Mouse (Mus musculus) G1E (cell line): ENCODE measurements around the gene Zc3h7b. TPM values are rescaled to one million over a fixed set of nuclear protein-coding genes. Genes with fewer than 3 reads are reported as not detected.
A peak's percentile ranks its signal among the peaks of the same experiment; 100 is the strongest.

Source experiments
- ATAC-seq: 2 replicates; pipeline ENCODE4 v1.8.0; 2016; ENCODE audit warnings: mild to moderate bottlenecking; ENCODE audit not compliant: insufficient number of reproducible peaks, poor library complexity, low FRiP score, severe bottlenecking; ENCODE audit errors: extremely low read depth
- DNase-seq: peaks from one replicate; pipeline ENCODE4 v3.0.0; 2012; ENCODE audit warnings: low spot score
- H3K27me3 ChIP-seq: 2 replicates; pipeline ENCODE4 v1.6.1; 2012; ENCODE audit warnings: mild to moderate bottlenecking, low read length, inconsistent platforms; ENCODE audit not compliant: insufficient read depth
- H3K36me3 ChIP-seq: replicated peaks from 2 replicates; pipeline ENCODE3; 2012; ENCODE audit warnings: mild to moderate bottlenecking, inconsistent platforms
- H3K4me1 ChIP-seq: 2 replicates; pipeline ENCODE4 v1.6.1; 2012; ENCODE audit warnings: low read depth, low read length, inconsistent platforms, mixed read lengths; ENCODE audit not compliant: insufficient read depth
- H3K4me3 ChIP-seq: 2 replicates; pipeline ENCODE4 v1.5.1; 2012; ENCODE audit warnings: low read depth, mild to moderate bottlenecking, inconsistent platforms, low read length, moderate library complexity, mixed read lengths
- H3K9me3 ChIP-seq: replicated peaks from 2 replicates; pipeline ENCODE4 v1.6.1; 2012; ENCODE audit warnings: inconsistent platforms
- CTCF ChIP-seq: IDR thresholded peaks from 2 replicates; pipeline ENCODE4 v1.5.1; 2012; ENCODE audit warnings: low read depth, low read length, inconsistent platforms, mixed read lengths
- GATA1 ChIP-seq: IDR thresholded peaks from 2 replicates; pipeline ENCODE4 v1.6.1; 2012; ENCODE audit warnings: borderline replicate concordance, low read length, inconsistent platforms, mixed read lengths
- GATA2 ChIP-seq: IDR thresholded peaks from 2 replicates; pipeline ENCODE4 v1.6.1; 2012; ENCODE audit warnings: low read depth, low read length, inconsistent platforms, borderline replicate concordance
- POLR2AphosphoS5 ChIP-seq: IDR thresholded peaks from 2 replicates; pipeline ENCODE4 v1.6.1; 2012; ENCODE audit warnings: low read depth, low read length, inconsistent platforms; ENCODE audit not compliant: insufficient replicate concordance
- TAL1 ChIP-seq: conservative IDR thresholded peaks from 2 replicates; pipeline ENCODE4 v1.6.1; 2012; ENCODE audit warnings: low read depth, low read length, inconsistent platforms, mixed read lengths
- polyA plus RNA-seq: library from polyadenylated mRNA; stranded (reverse); fragments of >175 nt; gene quantifications from 2 replicates; pipeline ENCODE4 v1.2.3, GENCODE M21; 2012
- total RNA-seq, 2 experiments: library from RNA; stranded (forward) in 1 of 2; stranded (reverse) in 1 of 2; fragments of 200-1000 nt in 1 of 2; fragments of >200 nt in 1 of 2; fragmentation: Nextera tagmentation in 1 of 2; gene quantifications; 2 replicates each; pipeline ENCODE4 v1.2.3; 2014 to 2017

The Zc3h7b gene
- total and polyA plus RNA-seq, 3 experiments, result 14.3 to 66.6 (median 37.5) TPM

DNA sequence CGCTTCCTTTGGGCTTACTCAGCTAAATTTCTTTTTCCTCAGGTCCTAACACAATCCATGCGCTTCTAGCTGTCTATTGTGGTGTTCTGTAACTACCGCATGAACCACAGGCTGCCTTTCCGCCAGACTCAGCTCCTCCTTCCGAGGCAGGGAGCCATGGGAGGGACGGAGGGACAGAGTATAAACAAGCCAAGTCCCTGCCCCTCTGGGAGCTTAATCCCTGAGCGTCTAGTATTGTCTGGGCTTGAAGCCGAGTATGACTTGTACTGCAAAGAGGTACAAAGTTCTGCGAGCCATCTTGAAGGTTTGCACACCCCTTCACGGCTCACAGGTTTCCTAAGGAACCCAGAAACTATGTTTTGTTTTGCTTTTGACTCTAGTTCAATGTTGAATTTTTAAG lies 65.3 kb downstream of the Zc3h7b start:
- H3K4me1 ChIP-seq, result peaks cover 51% of the 10 kb centered on the region
- ATAC-seq, result no peak
- DNase-seq, result no peak

GRCm38 (mm10) chr15:81810671-81811598 lies 66.1 kb downstream of the Zc3h7b start:
- Histone ChIP-seq H3K4me3 (peak overlapping the region; percentile 76), H3K27me3 (no peaks in the 10 kb centered on the region), H3K36me3 (peaks cover 23% of the 10 kb centered on the region), H3K9me3 (no peaks in the 10 kb centered on the region), H3K4me1 (peaks cover 50% of the 10 kb centered on the region)
- ATAC-seq (peak; percentile 93), DNase-seq (peak; percentile 98)
- TF ChIP-seq CTCF, result no peak

More for the DNA sequence above, 65.3 kb downstream of the Zc3h7b start:
- H3K27me3 ChIP-seq, result no peaks in the 10 kb centered on the region
- no peaks in the 10 kb centered on the region for H3K9me3 ChIP-seq
- no peak for TF ChIP-seq POLR2AphosphoS5
- H3K36me3 ChIP-seq, result peaks cover 15% of the 10 kb centered on the region
- H3K4me3 ChIP-seq, result peak overlapping the region; percentile 76

- ATAC-seq (no peak), DNase-seq (no peak)
- Histone ChIP-seq H3K4me1 (peaks cover 50% of the 10 kb centered on the region), H3K9me3 (no peaks in the 10 kb centered on the region), H3K36me3 (peaks cover 29% of the 10 kb centered on the region), H3K4me3 (peak overlapping the region; percentile 76), H3K27me3 (no peaks in the 10 kb centered on the region)
- TF ChIP-seq TAL1 (no peak), GATA1 (no peak), GATA2 (no peak), POLR2AphosphoS5 (no peak), CTCF (no peak)
These were observed 66.7 kb downstream of the Zc3h7b start for GRCm38 (mm10) chr15:81811599-81811996.

- no peak for ATAC-seq
- no peak for DNase-seq
- no peaks in the 10 kb centered on the region for H3K27me3 ChIP-seq
- H3K4me1 ChIP-seq, result peaks cover 50% of the 10 kb centered on the region
- H3K9me3 ChIP-seq, result no peaks in the 10 kb centered on the region
- TF ChIP-seq TAL1 (no peak), GATA1 (no peak)
- peak overlapping the region; percentile 76 for H3K4me3 ChIP-seq
- peaks cover 36% of the 10 kb centered on the region for H3K36me3 ChIP-seq
These were observed 67.4 kb downstream of the Zc3h7b start for GRCm38 (mm10) chr15:81812287-81812686.

GRCm38 (mm10) chr15:81812696-81813631 lies 68.1 kb downstream of the Zc3h7b start:
- DNase-seq, result no peak
- H3K36me3 ChIP-seq, result peaks cover 41% of the 10 kb centered on the region
- H3K27me3 ChIP-seq, result no peaks in the 10 kb centered on the region
- ATAC-seq, result no peak
- H3K4me1 ChIP-seq, result peaks cover 50% of the 10 kb centered on the region
- no peak for TF ChIP-seq CTCF
- no peak for TF ChIP-seq GATA2
- no peak for TF ChIP-seq TAL1
- no peak for TF ChIP-seq POLR2AphosphoS5
- TF ChIP-seq GATA1, result no peak
- no peaks in the 10 kb centered on the region for H3K9me3 ChIP-seq
- H3K4me3 ChIP-seq, result no peak overlapping the region; the same call in 1 of the 2 replicates

DNA sequence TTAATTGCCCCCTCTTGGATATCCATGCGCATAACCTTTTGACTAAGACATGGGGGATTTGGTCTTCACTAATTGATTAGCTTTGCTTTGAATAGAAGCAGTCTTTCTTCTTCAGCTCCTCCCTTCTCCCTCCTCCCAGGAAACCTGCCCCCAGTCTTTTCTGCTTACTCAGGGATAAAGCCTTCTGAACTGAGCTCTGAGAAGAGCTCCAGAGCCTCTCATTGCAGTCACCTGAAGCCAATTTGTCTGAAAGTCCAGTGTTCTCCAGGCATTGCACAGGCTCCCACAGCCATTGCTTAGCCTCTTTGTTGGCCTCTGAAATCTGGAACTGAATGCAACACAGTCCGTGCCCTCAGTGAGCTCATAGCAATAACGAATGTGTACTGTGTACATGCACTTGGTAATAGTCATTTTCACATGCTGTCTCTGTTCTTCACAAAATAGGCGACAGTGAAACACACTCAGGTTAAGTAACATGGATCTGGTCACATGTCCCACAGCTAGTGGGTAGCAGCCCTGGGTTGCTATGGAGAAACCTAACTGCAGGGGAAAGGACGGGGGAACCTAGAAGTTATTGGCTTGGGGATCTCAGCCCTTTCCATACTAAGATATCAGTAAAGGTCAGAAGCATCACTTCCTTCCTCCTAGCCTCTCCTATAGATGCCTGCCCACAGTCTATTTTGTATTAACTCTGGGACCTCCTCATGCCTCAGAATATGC lies 69.3 kb downstream of the Zc3h7b start:
- DNase-seq (no peak), ATAC-seq (no peak)
- Histone ChIP-seq H3K36me3 (peaks cover 50% of the 10 kb centered on the region), H3K4me3 (no peak overlapping the region), H3K9me3 (no peaks in the 10 kb centered on the region), H3K4me1 (peaks cover 46% of the 10 kb centered on the region), H3K27me3 (no peaks in the 10 kb centered on the region)
- TF ChIP-seq GATA1, result no peak
- TF ChIP-seq POLR2AphosphoS5, result no peak
- no peak for TF ChIP-seq CTCF
- no peak for TF ChIP-seq TAL1
- TF ChIP-seq GATA2, result no peak
